Mouse (Mus musculus) hindlimb bud, embryonic 11.5 days (tissue): Measurements from ENCODE around the gene Carns1.
A peak's percentile ranks its signal among the peaks of the same experiment; 100 is the strongest.
"Not testable (repeated sequence)": the region's sequence is repeated elsewhere in the genome, so short reads cannot be mapped to it uniquely, and the experiment has no call there.

Source experiments
- DNase-seq: peaks from one replicate; pipeline ENCODE4 v3.0.0-alpha.2; 2012; ENCODE audit warnings: low read depth, low spot score; ENCODE audit errors: extremely low spot score

The Carns1 gene

GRCm38 (mm10) chr19:4151488-4151860, 23.8 kb downstream of the Carns1 start:
- DNase-seq = no peak

DNA sequence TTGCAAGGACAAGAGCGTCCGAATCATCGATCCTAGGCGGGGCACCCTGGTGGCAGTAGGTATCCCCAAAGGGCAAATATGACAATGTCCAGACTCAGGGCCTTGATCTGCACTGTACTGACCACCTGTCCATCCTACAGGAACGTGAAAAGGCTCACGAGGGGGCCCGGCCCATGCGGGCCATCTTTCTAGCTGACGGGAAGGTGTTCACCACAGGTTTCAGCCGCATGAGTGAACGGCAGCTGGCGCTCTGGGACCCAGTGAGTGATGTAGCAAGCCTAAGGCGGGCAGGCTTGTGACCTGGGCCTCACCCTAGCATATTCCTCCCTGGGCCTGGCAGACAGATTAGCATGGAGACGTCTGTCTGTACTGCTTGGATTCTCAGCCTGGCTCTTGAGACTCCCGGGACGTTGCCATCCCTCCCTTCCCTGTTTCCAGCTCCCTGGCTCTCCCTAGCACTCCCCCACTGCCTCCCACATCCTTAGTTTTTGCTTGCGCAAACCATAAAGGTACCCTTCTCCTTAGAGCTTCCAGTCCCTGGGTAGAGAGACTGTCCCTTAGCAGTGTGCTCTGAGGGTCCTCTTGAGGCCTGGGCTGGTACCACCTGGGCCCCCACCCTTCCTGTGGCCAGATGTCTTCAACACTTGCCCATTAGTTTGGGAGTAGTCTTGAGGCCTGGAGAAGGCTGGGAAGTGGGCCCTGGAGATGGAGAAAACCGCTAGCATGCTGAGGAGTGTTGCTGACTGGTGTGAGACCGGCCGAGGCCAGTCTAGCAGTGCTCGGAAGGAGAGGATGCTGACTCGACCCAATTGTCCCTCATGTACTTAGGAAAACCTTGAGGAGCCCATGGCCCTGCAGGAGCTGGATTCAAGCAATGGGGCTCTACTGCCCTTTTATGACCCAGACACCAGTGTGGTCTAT, 24.5 kb downstream of the Carns1 start:
- DNase-seq = no peak

GRCm38 (mm10) chr19:4149764-4150461, 25.4 kb downstream of the Carns1 start:
- no peak for DNase-seq

GRCm38 (mm10) chr19:4149283-4149682, 26.0 kb downstream of the Carns1 start:
- no peak for DNase-seq

- DNase-seq = no peak
Observed at GRCm38 (mm10) chr19:4148819-4149218, 26.5 kb downstream of the Carns1 start.

- peak; percentile 54 for DNase-seq
Observed at GRCm38 (mm10) chr19:4148491-4148806, 26.8 kb downstream of the Carns1 start, which contains the start of gene Coro1b. TSS of gene Coro1b (plus strand) at chr19:4148619.

DNA sequence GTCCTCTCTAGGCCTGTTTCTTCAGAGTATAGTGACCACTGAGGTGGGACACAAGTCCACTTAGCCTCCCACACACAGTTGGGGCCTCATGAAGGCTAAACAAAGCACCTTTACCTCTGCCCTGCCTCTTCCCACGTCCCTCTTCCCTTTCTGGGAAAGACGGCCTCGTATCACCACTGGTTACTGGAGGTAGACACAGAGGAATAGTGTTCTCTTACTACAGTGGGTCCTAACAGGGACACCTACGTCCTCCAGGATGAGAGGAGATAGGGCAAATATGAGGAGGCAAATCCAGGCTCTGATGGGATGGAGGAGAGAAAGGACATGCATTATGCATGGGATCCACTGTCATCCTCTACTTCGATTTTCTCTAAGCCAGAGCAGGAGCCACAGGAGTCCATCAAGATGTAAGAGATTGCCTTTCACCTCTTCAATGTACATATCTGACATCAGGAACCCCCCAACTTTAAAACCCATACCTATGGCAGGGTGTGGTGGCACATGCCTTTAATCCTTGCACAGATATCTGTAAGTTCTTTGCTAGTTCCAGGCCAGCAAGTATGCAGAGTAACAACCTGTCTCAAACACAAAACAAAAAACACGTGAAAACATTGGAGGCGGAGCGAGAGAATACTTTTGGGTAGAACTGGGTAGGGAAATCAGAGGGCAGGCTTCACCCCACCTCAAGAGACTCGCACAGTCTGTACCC, 27.3 kb downstream of the Carns1 start:
- DNase-seq = no peak

DNA sequence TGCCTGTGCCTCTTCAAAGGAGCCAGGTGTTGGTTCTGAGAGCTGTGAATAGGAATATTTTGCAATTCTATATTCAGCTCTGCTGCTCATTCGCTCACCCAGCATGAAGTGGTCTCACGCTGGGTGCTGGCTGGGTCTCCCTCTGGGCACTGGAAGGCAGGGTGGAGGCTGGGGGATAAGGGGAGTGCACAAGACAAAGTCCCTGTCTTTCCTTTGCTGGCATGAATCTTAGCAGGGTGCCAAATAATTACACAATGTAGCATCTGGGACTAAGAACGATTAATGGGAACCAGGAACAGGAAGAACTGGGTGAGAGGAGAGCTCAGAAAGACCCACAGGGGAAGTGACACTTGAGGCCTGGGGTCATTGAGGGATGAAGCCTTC, 28.3 kb downstream of the Carns1 start:
- no peak for DNase-seq

- no peak for DNase-seq
Observed at GRCm38 (mm10) chr19:4146366-4147021, 28.8 kb downstream of the Carns1 start.

- no peak for DNase-seq
Observed at GRCm38 (mm10) chr19:4145936-4146335, 29.3 kb downstream of the Carns1 start.

- no peak for DNase-seq
Observed at GRCm38 (mm10) chr19:4144550-4145498, 30.5 kb downstream of the Carns1 start.

- DNase-seq = no peak
Observed at GRCm38 (mm10) chr19:4143759-4144268, 31.5 kb downstream of the Carns1 start, which contains the start of gene Cabp4. TSS of gene Cabp4 (minus strand) at chr19:4144033.

DNA sequence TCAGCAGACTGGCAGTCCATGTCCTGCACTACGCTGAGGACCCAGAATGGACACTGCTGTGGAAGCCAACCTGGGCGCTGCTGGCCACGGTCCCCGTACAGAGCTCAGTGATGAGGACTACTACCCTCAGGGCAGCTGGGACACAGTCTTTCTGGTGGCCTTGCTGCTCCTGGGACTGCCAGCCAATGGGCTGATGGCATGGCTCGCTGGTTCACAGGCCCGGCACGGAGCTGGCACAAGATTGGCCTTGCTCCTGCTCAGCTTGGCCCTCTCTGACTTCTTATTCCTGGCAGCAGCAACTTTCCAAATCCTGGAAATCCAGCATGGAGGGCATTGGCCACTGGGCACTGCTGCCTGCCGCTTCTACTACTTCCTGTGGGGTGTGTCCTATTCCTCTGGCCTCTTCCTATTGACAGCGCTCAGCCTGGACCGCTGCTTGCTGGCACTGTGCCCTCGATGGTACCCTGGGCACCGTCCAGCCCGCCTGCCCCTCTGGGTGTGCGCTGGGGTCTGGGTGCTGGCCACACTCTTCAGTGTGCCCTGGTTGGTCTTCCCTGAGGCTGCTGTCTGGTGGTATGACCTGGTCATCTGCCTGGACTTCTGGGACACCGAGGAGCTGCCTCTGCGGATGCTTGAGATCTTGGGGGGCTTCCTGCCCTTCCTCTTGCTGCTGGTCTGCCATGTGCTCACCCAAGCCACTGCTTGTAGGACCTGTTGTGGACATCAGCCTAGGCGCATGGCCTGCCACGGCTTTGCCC, 32.7 kb downstream of the Carns1 start:
- no peak for DNase-seq

DNA sequence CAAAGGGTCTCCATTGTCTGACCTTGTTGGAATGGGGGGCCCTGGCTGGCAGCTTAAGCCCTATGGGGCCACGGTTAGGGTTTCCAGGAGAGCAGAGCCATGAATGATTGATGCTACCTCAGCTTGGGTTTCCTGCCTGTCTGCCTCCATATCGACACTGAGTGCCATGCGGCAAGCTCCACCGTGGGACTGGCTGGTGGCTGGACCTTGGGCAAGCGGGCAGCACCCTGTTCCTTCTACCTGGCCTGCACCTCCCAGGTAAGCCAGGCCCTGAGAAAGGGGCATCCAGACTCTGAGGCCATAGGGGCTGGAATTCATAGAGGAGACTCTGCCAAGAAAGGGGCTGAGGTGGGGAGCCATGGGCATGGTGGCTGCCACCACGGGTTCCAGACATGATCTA, 35.1 kb downstream of the Carns1 start:
- DNase-seq = no peak

GRCm38 (mm10) chr19:4139446-4139845, 35.8 kb downstream of the Carns1 start, which contains the start of gene Gpr152:
TSS of gene Gpr152 (plus strand) at chr19:4139787.
- DNase-seq = no peak

DNA sequence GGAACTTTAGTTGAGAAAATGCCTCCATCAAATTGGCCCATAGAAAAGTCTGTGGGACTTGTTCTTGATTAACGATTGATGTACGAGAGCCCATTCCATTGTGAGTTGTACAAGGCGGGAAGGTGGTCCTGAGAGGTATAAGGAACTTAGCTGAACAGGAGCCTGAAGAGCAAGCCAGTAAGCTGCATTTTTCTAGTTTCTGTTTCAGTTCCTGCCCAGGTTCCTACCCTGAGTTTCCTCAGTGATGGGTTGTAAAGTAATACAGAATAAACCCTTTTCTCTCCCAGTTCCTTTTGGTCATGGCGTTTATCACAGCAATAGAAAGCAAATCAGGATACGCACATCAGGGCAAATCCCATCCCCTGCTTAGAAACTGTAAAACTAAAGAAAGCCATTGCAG, 37.4 kb downstream of the Carns1 start:
- DNase-seq = no peak

- DNase-seq = no peak
Observed at GRCm38 (mm10) chr19:4136463-4136862, 38.8 kb downstream of the Carns1 start.

DNA sequence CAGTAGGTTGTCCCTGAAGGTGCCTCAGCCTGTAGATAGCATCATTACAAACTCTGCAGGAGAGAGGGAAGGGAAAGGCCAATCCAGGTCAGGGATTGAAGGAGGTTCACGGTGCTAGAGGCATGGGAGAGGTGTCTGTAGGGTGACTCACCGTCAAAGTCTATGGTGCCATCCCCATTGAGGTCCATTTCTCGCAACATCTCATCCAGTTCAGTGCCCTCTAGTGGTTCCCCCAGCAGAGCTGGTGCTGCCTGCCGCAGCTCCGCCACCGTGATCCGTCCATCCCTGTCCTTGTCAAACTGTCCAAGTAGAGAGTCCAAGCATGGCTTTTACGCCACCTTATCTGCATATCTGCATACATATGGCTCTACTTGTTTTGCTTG, 39.3 kb downstream of the Carns1 start:
- not testable (repeated sequence) for DNase-seq
